21 mouse cellular contexts compared by ENCODE assay signal in genomic region chr8:9255316-9255715, GRCm38 (mm10).
DNase-seq lines count a peak whose midpoint lies in the region; ATAC-seq lines count a peak whose summit lies in the region.
"Had no signal": no experiment of that assay in that cellular context is flagged by ENCODE, and none has a peak within 500 bp of the region (broad histone marks: within the 10 kb centered on the region; RNA-seq: fewer than 3 reads in every experiment).

No protein-coding gene starts in this region.

- no peaks in the 10 kb centered on the region for H3K36me3 ChIP-seq in heart, embryonic 10.5 days
- H3K36me3 ChIP-seq: embryonic facial prominence, embryonic 15.5 days; forebrain, embryonic 15.5 days; hindbrain, embryonic 10.5 days; intestine, embryonic 15.5 days; kidney, embryonic 15.5 days had no signal

- H3K9me3 ChIP-seq in heart, embryonic 10.5 days, result no peaks in the 10 kb centered on the region
- H3K9me3 ChIP-seq: embryonic facial prominence, embryonic 15.5 days; forebrain, embryonic 15.5 days; hindbrain, embryonic 10.5 days; intestine, embryonic 15.5 days; kidney, embryonic 15.5 days had no signal

- peak; percentile 51 for DNase-seq in heart, embryonic 10.5 days (ENCODE audit: low spot score)
- DNase-seq in heart, postnatal 4 days, result no peak
- DNase-seq in cerebellum, adult 11-12 months, result peak; percentile 82
- DNase-seq in cerebellum, adult 9-10 months, result peak; percentile 83
- DNase-seq in cerebellum, postnatal 36 days, result peak; percentile 48 to 52
- no peak for DNase-seq in embryo, embryonic 9.5 days (ENCODE audit: extremely low spot score)
- DNase-seq: adrenal gland, postnatal 14 days; gastrocnemius, postnatal 25 days; heart, postnatal 10 days; kidney, adult 2 months had no signal

- H3K27ac ChIP-seq in heart, embryonic 10.5 days, result no peak overlapping the region
- H3K27ac ChIP-seq: embryonic facial prominence, embryonic 15.5 days; forebrain, embryonic 15.5 days; hindbrain, embryonic 10.5 days; hindbrain, embryonic 14.5 days; intestine, embryonic 15.5 days; kidney, embryonic 15.5 days had no signal

- no peak for ATAC-seq in erythroid progenitor cell, adult 5-6 weeks (replicated peaks; ENCODE audit: low FRiP score, poor library complexity, severe bottlenecking)
- ATAC-seq: activated CD4-positive, CD25-positive, alpha-beta regulatory T cell, adult 4 months; forebrain, embryonic 15.5 days; intestine, embryonic 15.5 days; Patski had no signal

- no peaks in the 10 kb centered on the region for H3K27me3 ChIP-seq in heart, embryonic 10.5 days (ENCODE audit: insufficient read depth, poor library complexity, severe bottlenecking)
- H3K27me3 ChIP-seq: CH12.LX; embryonic facial prominence, embryonic 15.5 days; forebrain, embryonic 15.5 days; intestine, embryonic 15.5 days; kidney, embryonic 15.5 days had no signal

- WGBS in heart, embryonic 10.5 days, result 88% methylated on average over 5 of the region's 5 CpGs

- H3K4me1 ChIP-seq in heart, embryonic 10.5 days, result no peaks in the 10 kb centered on the region
- H3K4me1 ChIP-seq: embryonic facial prominence, embryonic 15.5 days; forebrain, embryonic 15.5 days; intestine, embryonic 15.5 days; kidney, embryonic 15.5 days had no signal

- no peak overlapping the region for H3K4me3 ChIP-seq in heart, embryonic 10.5 days
- H3K4me3 ChIP-seq: embryonic facial prominence, embryonic 15.5 days; erythroblast, embryonic 14.5 days; forebrain, embryonic 15.5 days; hindbrain, embryonic 10.5 days; intestine, embryonic 15.5 days; kidney, embryonic 15.5 days had no signal

Comparison
In these comparisons a context has a peak if more than half of its experiments do, and no peak if none do; other contexts are left out.
1. DNase-seq: peak in heart, embryonic 10.5 days (single experiment), cerebellum, adult 11-12 months (single experiment), cerebellum, adult 9-10 months (single experiment) and cerebellum, postnatal 36 days (2 of 2); none in heart, postnatal 4 days (single experiment) and embryo, embryonic 9.5 days (single experiment).